Mouse (Mus musculus): ENCODE data around the gene Lrrc51.
"Not testable (repeated sequence)": the region's sequence is repeated elsewhere in the genome, so short reads cannot be mapped to it uniquely, and the experiment has no call there.

Lrrc51 gene

DNA sequence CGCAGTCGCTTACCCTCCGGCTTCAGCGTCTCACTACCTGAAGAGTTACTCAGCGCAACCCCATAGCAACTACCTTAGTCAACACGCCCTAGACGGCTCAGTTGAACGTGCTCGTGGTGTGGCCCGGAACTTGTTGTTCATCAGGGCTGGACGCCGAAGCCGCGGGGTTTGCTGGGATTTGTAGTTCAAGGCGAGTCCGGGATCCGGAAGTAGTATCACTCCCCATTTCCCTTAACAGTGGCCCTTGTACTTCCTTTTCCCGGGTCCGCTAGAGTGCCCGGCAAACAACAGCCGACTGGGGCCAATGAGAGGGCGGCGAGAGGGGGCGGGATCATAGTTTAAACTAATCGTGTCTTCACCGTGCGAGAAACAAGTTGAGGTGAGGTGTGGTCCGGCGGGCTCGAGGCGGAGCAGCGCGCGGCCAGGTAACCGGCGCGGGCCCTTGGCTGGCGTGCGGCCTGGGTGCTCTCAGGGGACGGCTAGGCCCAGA lies at the start of gene Lrrc51, which contains the start of gene Numa1:
TSS of gene Lrrc51 (minus strand) at position 145 of the 490 bp plus-strand sequence.
TSS of gene Numa1 (plus strand) at position 361 of the 490 bp plus-strand sequence.
- peak; percentile 97 for DNase-seq

DNA sequence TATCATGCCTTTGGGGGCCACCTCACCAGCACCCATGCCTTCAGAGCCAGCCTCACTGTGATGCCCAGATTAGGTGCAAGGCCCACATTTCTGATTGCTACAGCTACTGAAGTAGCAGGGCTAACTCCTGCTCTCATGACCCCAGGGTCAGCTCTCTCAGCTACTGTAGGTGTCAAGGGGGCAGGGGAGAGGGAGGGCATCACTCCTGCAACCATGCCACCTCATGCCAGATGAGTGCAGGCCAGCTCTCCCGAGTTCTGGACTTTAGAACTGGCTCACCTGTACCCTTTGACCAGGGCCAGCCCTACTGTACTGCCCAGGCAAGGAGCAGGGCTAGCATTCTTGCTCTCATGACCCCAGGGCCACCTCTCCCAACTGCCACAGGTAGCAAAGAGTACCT lies 49.0 kb upstream of the Lrrc51 start:
- no peak for DNase-seq

GRCm38 (mm10) chr7:101974505-101974904 lies 40.8 kb upstream of the Lrrc51 start:
- DNase-seq = no peak

- no peak for DNase-seq
These were observed 40.0 kb upstream of the Lrrc51 start for GRCm38 (mm10) chr7:101973730-101974129.

- DNase-seq = no peak
These were observed 38.0 kb upstream of the Lrrc51 start for GRCm38 (mm10) chr7:101971721-101972120.

DNA sequence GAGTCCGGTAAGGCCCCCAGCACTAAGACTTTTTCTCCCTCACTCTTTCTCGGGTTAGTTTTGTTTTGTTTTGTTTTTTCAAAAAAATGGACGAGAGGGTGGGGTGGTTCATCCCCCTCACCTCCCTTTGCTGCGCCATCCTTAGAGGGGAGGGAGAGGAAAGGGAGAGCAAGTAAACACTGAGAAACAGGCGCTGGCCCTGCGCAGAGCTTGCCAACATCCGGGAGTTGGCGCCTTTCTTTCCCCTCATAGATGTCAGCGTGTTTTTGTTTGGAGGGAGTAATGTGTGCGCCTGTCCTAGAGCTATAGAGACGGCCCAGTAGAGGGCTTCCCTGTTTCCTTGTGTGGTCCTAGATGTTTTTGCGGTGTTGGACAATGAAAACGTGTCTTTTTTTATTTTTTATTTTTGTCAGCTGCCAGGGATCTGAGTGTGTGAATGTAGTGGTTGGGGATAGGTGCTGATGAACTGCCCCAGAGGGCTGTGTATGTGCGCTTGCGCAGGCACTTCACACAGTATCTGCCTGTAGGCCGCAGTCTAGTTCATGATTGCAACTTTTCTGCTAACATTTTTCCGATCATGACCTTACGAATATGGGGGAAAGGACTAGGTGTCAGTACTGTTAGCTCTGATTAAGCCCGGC lies 37.2 kb upstream of the Lrrc51 start:
- DNase-seq = peak; percentile 46

DNA sequence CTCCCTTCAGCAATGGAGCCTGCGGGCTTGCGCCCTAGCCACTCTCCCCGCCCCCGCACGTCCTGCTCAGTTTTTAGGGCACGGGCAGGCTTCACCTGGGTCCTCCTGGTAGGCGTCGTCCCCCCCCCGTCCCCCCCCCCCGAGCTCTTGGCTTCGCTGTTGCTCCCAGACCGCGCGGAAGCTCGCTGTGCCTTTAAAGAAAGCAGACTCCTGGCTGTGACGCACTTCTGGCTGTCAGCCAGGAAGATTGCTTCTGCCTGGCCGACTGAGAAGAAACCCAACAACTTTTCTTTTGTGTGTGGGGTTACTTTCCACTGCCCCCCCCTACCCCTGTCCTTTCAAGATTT lies 36.7 kb upstream of the Lrrc51 start:
- peak; percentile 80 for DNase-seq

- DNase-seq = peak; percentile 83
These were observed 36.2 kb upstream of the Lrrc51 start for GRCm38 (mm10) chr7:101969694-101970428.

DNA sequence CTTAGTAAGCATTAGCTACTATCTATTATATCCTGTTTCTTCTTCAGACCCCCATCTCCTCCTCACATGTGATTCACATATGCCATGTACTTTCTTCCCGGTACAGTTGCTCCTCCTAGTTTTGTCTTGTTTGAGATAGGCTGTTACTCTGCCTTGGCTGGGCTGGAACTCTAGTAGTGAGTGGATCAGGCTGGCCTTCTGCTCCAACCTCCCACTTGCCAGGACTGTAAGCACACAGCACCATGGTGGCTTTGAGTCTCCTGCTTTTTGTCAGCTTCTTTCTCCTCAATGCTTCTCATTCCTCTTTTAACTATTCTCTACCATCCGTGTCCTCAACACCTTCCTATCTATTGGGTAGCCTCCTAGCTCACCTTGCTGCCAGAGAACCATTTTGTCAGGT lies 35.1 kb upstream of the Lrrc51 start:
- no peak for DNase-seq

- no peak for DNase-seq
These were observed 33.6 kb upstream of the Lrrc51 start for GRCm38 (mm10) chr7:101967256-101967655.

DNA sequence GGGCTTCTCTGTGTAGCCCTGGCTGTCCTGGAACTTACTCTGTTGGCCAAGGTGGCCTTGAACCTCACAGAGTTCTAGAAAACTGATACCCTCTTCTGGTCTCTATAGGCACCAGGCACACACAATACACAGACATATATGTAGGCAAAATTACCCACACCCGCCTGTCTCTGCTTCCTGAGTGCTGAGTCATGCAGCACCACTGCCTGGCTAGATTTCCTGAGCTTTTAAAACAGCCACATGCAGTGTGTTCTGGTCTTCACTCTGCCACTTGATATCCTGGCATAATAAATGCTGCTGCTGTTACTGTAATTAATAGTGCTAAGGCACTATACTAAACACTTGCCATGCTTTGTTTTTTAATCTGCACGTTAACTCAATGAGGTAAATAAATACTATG lies 31.9 kb upstream of the Lrrc51 start:
- DNase-seq = peak; percentile 74

- DNase-seq = no peak
These were observed 30.9 kb upstream of the Lrrc51 start for GRCm38 (mm10) chr7:101964551-101964950.

GRCm38 (mm10) chr7:101963621-101964020 lies 29.9 kb upstream of the Lrrc51 start:
- no peak for DNase-seq

- DNase-seq = no peak
These were observed 29.1 kb upstream of the Lrrc51 start for GRCm38 (mm10) chr7:101962829-101963228.

DNA sequence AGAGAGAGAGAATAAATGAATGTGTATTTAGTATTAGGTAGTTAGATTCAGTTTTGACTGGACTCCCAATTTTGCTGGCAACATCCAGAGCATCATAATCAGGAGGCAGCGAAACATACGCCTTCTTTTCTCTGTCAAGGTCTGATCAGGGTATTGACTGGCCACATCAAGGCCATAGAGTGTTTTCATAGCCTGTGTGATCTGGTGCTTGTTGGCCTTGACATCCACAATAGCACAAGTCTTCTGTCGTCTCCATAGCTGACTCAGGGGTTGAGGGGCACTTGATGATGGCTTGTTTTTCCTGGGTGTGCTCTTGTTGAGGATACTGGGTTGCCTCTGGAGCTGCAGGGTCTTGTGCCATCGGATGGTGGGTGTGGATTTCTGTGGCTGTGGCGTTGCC lies 23.2 kb upstream of the Lrrc51 start:
- DNase-seq = no peak

- no peak for DNase-seq
These were observed 22.8 kb upstream of the Lrrc51 start for GRCm38 (mm10) chr7:101956481-101956880.

GRCm38 (mm10) chr7:101955862-101956261 lies 22.2 kb upstream of the Lrrc51 start:
- no peak for DNase-seq

DNA sequence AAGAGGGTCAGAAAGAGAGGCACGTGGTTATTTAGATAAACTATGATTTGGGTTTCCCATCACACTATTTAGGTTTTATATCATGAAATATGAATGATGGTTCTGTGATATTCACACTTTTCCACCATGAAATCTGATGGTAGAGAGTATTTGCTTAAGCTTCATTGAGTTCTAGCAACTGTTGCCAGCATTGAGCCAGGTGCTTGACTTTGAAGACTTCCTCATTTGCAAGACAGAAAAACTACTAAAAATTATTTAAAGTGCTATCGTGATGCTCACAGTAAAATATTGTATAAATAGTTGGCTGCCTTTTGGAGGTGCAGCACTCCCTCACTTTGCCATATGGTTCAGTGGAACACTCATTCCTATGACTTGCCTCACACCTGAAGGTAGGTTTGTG lies 21.6 kb upstream of the Lrrc51 start:
- DNase-seq = no peak

- DNase-seq = no peak
These were observed 20.5 kb upstream of the Lrrc51 start for GRCm38 (mm10) chr7:101954163-101954562.

DNA sequence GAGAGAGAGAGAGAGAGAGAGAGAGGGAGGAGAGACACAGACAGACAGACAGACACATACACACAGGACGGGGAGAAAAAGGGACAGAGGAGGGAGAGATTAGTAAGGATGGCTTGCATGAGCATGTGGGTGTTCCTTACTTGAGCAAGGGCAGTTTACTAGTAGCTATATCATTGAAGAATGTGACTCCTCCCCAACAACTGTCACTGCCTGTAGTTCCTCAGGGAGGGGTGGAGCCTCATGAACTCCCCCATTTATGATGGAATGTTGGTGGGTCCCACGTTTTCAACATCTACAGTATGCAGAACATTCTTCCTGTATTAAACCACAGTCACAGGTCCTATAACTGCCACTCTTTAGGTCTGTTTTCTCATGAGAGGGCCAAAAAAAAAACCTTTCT lies 18.4 kb upstream of the Lrrc51 start:
- DNase-seq = no peak

DNA sequence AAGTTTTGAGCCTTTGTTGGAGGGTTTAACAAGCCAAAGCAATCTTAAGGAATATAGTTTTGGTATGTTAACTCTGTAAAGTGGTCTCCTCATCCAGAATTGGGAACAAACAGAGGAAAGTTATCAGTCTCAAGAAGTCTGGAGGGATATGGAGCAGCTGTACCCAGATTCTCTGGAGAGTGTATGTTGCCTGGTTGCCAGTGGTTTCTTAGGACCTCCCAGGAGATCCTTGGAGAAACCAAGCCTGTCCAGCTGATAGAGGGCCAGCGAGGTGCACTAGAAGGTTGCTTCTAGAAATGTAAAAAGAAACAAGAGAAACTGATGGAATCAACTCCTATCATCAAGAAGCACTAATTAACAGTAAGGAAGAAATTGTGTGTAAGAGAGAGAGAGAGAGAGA lies 18.0 kb upstream of the Lrrc51 start:
- no peak for DNase-seq

DNA sequence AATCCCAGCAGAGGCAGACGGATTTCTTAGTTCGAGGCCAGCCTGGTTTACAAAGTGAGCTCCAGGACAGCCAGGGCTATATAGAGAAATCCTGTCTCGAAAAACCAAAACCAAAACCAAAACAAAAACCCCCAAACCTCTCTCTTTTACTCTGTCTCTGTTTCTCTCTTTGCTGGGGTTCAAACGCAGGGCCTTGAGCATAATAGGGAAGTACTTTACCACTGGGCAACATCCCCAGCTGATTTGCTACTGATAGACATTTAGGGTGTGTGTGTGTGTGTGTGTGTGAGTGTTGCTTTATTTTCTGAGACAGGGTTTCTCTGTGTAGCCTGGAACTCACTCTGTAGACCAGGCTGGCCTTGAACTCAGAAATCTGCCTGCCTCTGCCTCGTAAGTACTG lies 15.3 kb upstream of the Lrrc51 start:
- DNase-seq = not testable (repeated sequence)

DNA sequence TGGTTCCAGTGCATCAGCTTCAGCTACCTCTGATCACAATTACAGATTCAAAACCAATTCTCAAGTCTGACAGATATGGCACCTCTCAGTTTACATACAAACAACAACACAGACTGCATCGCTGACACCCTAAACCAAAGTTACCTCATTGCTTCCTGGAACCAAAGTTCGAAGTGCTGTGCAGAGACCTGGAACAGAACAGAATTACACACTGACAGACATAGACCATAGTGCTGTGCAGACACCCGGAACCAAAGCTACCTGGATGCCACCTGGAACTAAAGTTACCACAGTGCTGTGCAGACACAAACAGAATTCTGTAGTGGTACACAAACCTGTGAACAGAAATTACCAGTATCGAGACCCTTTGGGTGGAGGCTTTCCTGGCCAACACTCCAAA lies 6.1 kb upstream of the Lrrc51 start:
- DNase-seq = no peak

GRCm38 (mm10) chr7:101938348-101938747 lies 4.7 kb upstream of the Lrrc51 start:
- no peak for DNase-seq

- DNase-seq = no peak
These were observed 3.9 kb upstream of the Lrrc51 start for GRCm38 (mm10) chr7:101937569-101937968.

Measured in liver (tissue).